Mouse (Mus musculus): Measurements from ENCODE around the gene D7Ertd443e. TPM values are rescaled to one million over a fixed set of nuclear protein-coding genes. Genes with fewer than 3 reads are reported as not detected.

D7Ertd443e gene
- polyA plus RNA-seq, 1 experiment from 2014 or later, result not detected

GRCm38 (mm10) chr7:134369241-134369640 is 16.2 kb downstream of the D7Ertd443e start:
- Histone ChIP-seq H3K27ac (no peak overlapping the region), H3K27me3 (ENCODE audit: low read depth, poor library complexity, severe bottlenecking) (no peaks in the 10 kb centered on the region), H3K4me3 (no peak overlapping the region), H3K9me3 (replicated peaks) (no peaks in the 10 kb centered on the region), H3K36me3 (no peaks in the 10 kb centered on the region), H3K4me1 (no peaks in the 10 kb centered on the region; the same call in 1 of the 2 replicates)
- no peak for DNase-seq (ENCODE audit: low spot score)
- WGBS, result 84% methylated on average over 4 of the region's 4 CpGs

GRCm38 (mm10) chr7:134362257-134362870 is 23.1 kb downstream of the D7Ertd443e start:
- Histone ChIP-seq H3K9me3 (replicated peaks) (no peaks in the 10 kb centered on the region), H3K27me3 (ENCODE audit: low read depth, poor library complexity, severe bottlenecking) (no peaks in the 10 kb centered on the region), H3K4me3 (no peak overlapping the region), H3K36me3 (no peaks in the 10 kb centered on the region), H3K4me1 (0 out of 2 replicates have a peak, but pooled peaks cover 2% of the 10 kb centered on the region), H3K27ac (no peak overlapping the region)
- 87% methylated on average over 7 of the region's 7 CpGs for WGBS
- no peak for DNase-seq (ENCODE audit: low spot score)

- WGBS, result 41% methylated on average over 6 of the region's 6 CpGs
- no peak overlapping the region for H3K4me3 ChIP-seq
- no peaks in the 10 kb centered on the region for H3K4me1 ChIP-seq
- peak overlapping the region; percentile 30; the same call in 1 of the 2 replicates for H3K27ac ChIP-seq
- DNase-seq (ENCODE audit: low spot score), result peak; percentile 46
- no peaks in the 10 kb centered on the region for H3K36me3 ChIP-seq
- H3K9me3 ChIP-seq (replicated peaks), result no peaks in the 10 kb centered on the region
- H3K27me3 ChIP-seq (ENCODE audit: low read depth, poor library complexity, severe bottlenecking), result no peaks in the 10 kb centered on the region
Measured at GRCm38 (mm10) chr7:134348825-134349224, 36.6 kb downstream of the D7Ertd443e start.

GRCm38 (mm10) chr7:134342202-134342601 is 43.3 kb downstream of the D7Ertd443e start:
- Histone ChIP-seq H3K36me3 (no peaks in the 10 kb centered on the region), H3K9me3 (replicated peaks) (no peaks in the 10 kb centered on the region), H3K4me3 (no peak overlapping the region), H3K27ac (no peak overlapping the region), H3K27me3 (ENCODE audit: low read depth, poor library complexity, severe bottlenecking) (no peaks in the 10 kb centered on the region), H3K4me1 (no peaks in the 10 kb centered on the region)
- peak; percentile 12 for DNase-seq (ENCODE audit: low spot score)
- WGBS, result 88% methylated on average over 2 of the region's 2 CpGs

GRCm38 (mm10) chr7:134335951-134336350 is 49.5 kb downstream of the D7Ertd443e start:
- DNase-seq (ENCODE audit: low spot score), result no peak
- no peaks in the 10 kb centered on the region for H3K4me1 ChIP-seq
- WGBS, result 88% methylated on average over 3 of the region's 3 CpGs
- no peak overlapping the region for H3K27ac ChIP-seq
- no peaks in the 10 kb centered on the region for H3K9me3 ChIP-seq (replicated peaks)
- H3K27me3 ChIP-seq (ENCODE audit: low read depth, poor library complexity, severe bottlenecking), result no peaks in the 10 kb centered on the region
- no peaks in the 10 kb centered on the region for H3K36me3 ChIP-seq
- no peak overlapping the region for H3K4me3 ChIP-seq

GRCm38 (mm10) chr7:134320979-134321378 is 64.5 kb downstream of the D7Ertd443e start:
- H3K4me3 ChIP-seq, result no peak overlapping the region
- WGBS, result 78% methylated on average over 10 of the region's 10 CpGs
- no peaks in the 10 kb centered on the region for H3K9me3 ChIP-seq (replicated peaks)
- no peaks in the 10 kb centered on the region for H3K36me3 ChIP-seq
- DNase-seq (ENCODE audit: low spot score), result no peak
- no peak overlapping the region for H3K27ac ChIP-seq
- no peaks in the 10 kb centered on the region for H3K27me3 ChIP-seq (ENCODE audit: low read depth, poor library complexity, severe bottlenecking)
- no peaks in the 10 kb centered on the region for H3K4me1 ChIP-seq

- Histone ChIP-seq H3K9me3 (replicated peaks) (no peaks in the 10 kb centered on the region), H3K4me1 (no peaks in the 10 kb centered on the region), H3K27me3 (ENCODE audit: low read depth, poor library complexity, severe bottlenecking) (no peaks in the 10 kb centered on the region), H3K4me3 (no peak overlapping the region), H3K36me3 (no peaks in the 10 kb centered on the region), H3K27ac (no peak overlapping the region)
- no peak for DNase-seq (ENCODE audit: low spot score)
- 89% methylated on average over 3 of the region's 3 CpGs for WGBS
Measured at GRCm38 (mm10) chr7:134302084-134302483, 83.4 kb downstream of the D7Ertd443e start.

- H3K27ac ChIP-seq, result no peak overlapping the region
- no peaks in the 10 kb centered on the region for H3K27me3 ChIP-seq (ENCODE audit: low read depth, poor library complexity, severe bottlenecking)
- H3K36me3 ChIP-seq, result no peaks in the 10 kb centered on the region
- peak; percentile 59 for DNase-seq (ENCODE audit: low spot score)
- WGBS, result 55% methylated on average over 8 of the region's 8 CpGs
- H3K4me1 ChIP-seq, result no peaks in the 10 kb centered on the region
- H3K4me3 ChIP-seq, result no peak overlapping the region
- H3K9me3 ChIP-seq (replicated peaks), result no peaks in the 10 kb centered on the region
Measured at GRCm38 (mm10) chr7:134301285-134301684, 84.2 kb downstream of the D7Ertd443e start.

- H3K36me3 ChIP-seq, result no peaks in the 10 kb centered on the region
- H3K9me3 ChIP-seq (replicated peaks), result no peaks in the 10 kb centered on the region
- H3K4me3 ChIP-seq, result no peak overlapping the region
- H3K27me3 ChIP-seq (ENCODE audit: low read depth, poor library complexity, severe bottlenecking), result no peaks in the 10 kb centered on the region
- peaks cover 18% of the 10 kb centered on the region for H3K4me1 ChIP-seq
- 88% methylated on average over 3 of the region's 3 CpGs for WGBS
- no peak for DNase-seq (ENCODE audit: low spot score)
- no peak overlapping the region for H3K27ac ChIP-seq
Measured at GRCm38 (mm10) chr7:134292750-134293149, 92.7 kb downstream of the D7Ertd443e start.

GRCm38 (mm10) chr7:134289611-134290301 is 95.7 kb downstream of the D7Ertd443e start:
- H3K36me3 ChIP-seq, result no peaks in the 10 kb centered on the region
- peak overlapping the region; percentile 19; the same call in 1 of the 2 replicates for H3K27ac ChIP-seq
- no peaks in the 10 kb centered on the region for H3K27me3 ChIP-seq (ENCODE audit: low read depth, poor library complexity, severe bottlenecking)
- no peak overlapping the region for H3K4me3 ChIP-seq
- DNase-seq (ENCODE audit: low spot score), result peak; percentile 41
- H3K4me1 ChIP-seq, result peaks cover 18% of the 10 kb centered on the region
- no peaks in the 10 kb centered on the region for H3K9me3 ChIP-seq (replicated peaks)
- 32% methylated on average over 7 of the region's 7 CpGs for WGBS

- no peaks in the 10 kb centered on the region for H3K9me3 ChIP-seq (replicated peaks)
- no peaks in the 10 kb centered on the region for H3K27me3 ChIP-seq (ENCODE audit: low read depth, poor library complexity, severe bottlenecking)
- no peak overlapping the region for H3K27ac ChIP-seq
- H3K36me3 ChIP-seq, result no peaks in the 10 kb centered on the region
- no peak overlapping the region for H3K4me3 ChIP-seq
- 87% methylated on average over 5 of the region's 5 CpGs for WGBS
- H3K4me1 ChIP-seq, result peaks cover 18% of the 10 kb centered on the region
- DNase-seq (ENCODE audit: low spot score), result no peak
Measured at GRCm38 (mm10) chr7:134289126-134289525, 96.3 kb downstream of the D7Ertd443e start.

GRCm38 (mm10) chr7:134287570-134288222 is 97.8 kb downstream of the D7Ertd443e start:
- Histone ChIP-seq H3K27ac (no peak overlapping the region), H3K36me3 (no peaks in the 10 kb centered on the region), H3K27me3 (ENCODE audit: low read depth, poor library complexity, severe bottlenecking) (no peaks in the 10 kb centered on the region), H3K9me3 (replicated peaks) (no peaks in the 10 kb centered on the region), H3K4me1 (peaks cover 18% of the 10 kb centered on the region), H3K4me3 (no peak overlapping the region)
- no peak for DNase-seq (ENCODE audit: low spot score)
- 77% methylated on average over 6 of the region's 6 CpGs for WGBS

- Histone ChIP-seq H3K36me3 (no peaks in the 10 kb centered on the region), H3K4me3 (no peak overlapping the region), H3K27me3 (ENCODE audit: low read depth, poor library complexity, severe bottlenecking) (no peaks in the 10 kb centered on the region), H3K4me1 (no peaks in the 10 kb centered on the region), H3K9me3 (replicated peaks) (no peaks in the 10 kb centered on the region), H3K27ac (no peak overlapping the region)
- 92% methylated on average over 5 of the region's 5 CpGs for WGBS
- DNase-seq (ENCODE audit: low spot score), result no peak
Measured at GRCm38 (mm10) chr7:134272956-134273355, 112.5 kb downstream of the D7Ertd443e start.

Measured in limb, embryonic 10.5 days (tissue).